Mouse (Mus musculus) kidney, adult 2 months (tissue): ENCODE data around the gene Gm49673.
"Not testable (repeated sequence)": the region's sequence is repeated elsewhere in the genome, so short reads cannot be mapped to it uniquely, and the experiment has no call there.

Source experiments
- CTCF ChIP-seq: fragments of 200-500 bp; conservative IDR thresholded peaks from 2 replicates; pipeline ENCODE4 v1.5.1; 2011; ENCODE audit warnings: low read depth, mild to moderate bottlenecking, control low read depth, low read length, moderate library complexity, mixed read lengths; ENCODE audit not compliant: insufficient read depth, insufficient read length
- POLR2A ChIP-seq: fragments of 200-500 bp; IDR thresholded peaks from one replicate; pipeline ENCODE4 v1.6.1; 2011; ENCODE audit warnings: low read depth, low read length, control low read depth

DNA sequence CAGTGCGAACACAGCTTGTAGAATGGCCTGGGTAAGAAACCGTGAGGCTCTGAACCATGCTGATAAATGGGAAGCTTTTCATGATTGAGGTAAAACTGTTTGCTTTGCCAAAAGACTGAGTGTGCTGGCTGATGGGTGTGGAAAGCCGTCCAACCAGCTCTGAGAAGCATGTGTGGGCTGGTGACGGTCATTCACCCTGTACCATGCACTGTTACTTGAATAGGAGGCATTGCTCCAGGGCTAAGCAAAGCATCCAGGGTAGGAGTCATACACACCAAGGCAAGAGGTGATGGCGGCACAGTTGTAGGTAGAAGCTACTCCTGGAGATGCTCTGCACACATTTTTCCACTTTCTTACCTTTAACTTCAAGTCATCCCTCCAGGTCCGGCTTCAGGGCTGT lies 23.0 kb downstream of the Gm49673 start:
- TF ChIP-seq CTCF, POLR2A: not testable (repeated sequence)
